Mouse (Mus musculus) cerebellum, adult 2 months (tissue): ENCODE data around the gene Gpx1.

Experiments used
- CTCF ChIP-seq: fragments of 200-500 bp; IDR thresholded peaks from 2 replicates; pipeline ENCODE4 v1.5.1; 2011; ENCODE audit warnings: low read depth, mild to moderate bottlenecking, control low read depth, low read length, moderate library complexity, borderline replicate concordance; ENCODE audit not compliant: insufficient read depth
- POLR2A ChIP-seq: fragments of 200-500 bp; IDR thresholded peaks from 2 replicates; pipeline ENCODE4 v1.6.1; 2011; ENCODE audit warnings: low read length, control low read depth, borderline replicate concordance; ENCODE audit not compliant: insufficient read depth

- no peak for TF ChIP-seq CTCF
- TF ChIP-seq POLR2A, result peak; percentile 83
Measured at GRCm38 (mm10) chr9:108347540-108348289, 9.0 kb downstream of the Gpx1 start, which contains the start of gene Usp4.
